Mouse (Mus musculus): ENCODE measurements around the gene Gm20498. TPM values are rescaled to one million over a fixed set of nuclear protein-coding genes. Genes with fewer than 3 reads are reported as not detected.

The Gm20498 gene
- polyA plus RNA-seq, 1 experiment from 2014 or later = 29.6 TPM

- no peak overlapping the region for H3K27ac ChIP-seq (replicated peaks; ENCODE audit: low read depth, low read length)
- no peaks in the 10 kb centered on the region for H3K4me1 ChIP-seq (ENCODE audit: control insufficient read depth, insufficient read depth, low read length)
- no peaks in the 10 kb centered on the region for H3K9me3 ChIP-seq (replicated peaks; ENCODE audit: control insufficient read depth, low read length)
- H3K27me3 ChIP-seq (ENCODE audit: control insufficient read depth, insufficient read depth, low read length) = peaks cover 6% of the 10 kb centered on the region; the same call in 1 of the 2 replicates
- peak; percentile 77 for ATAC-seq (replicated peaks; ENCODE audit: insufficient number of reproducible peaks, low FRiP score, low TSS enrichment, low read depth)
- WGBS = under 1% methylated on average over 49 of the region's 54 CpGs
- H3K36me3 ChIP-seq (replicated peaks; ENCODE audit: control insufficient read depth, insufficient read depth, low read depth, low read length) = no peaks in the 10 kb centered on the region
- peak overlapping the region; percentile 97 for H3K4me2 ChIP-seq (ENCODE audit: low read depth, low read length)
- peak; percentile 74 for DNase-seq (ENCODE audit: low spot score)
- peak overlapping the region; percentile 55 for H3K4me3 ChIP-seq (ENCODE audit: low read depth, low read length)
- H3K9ac ChIP-seq (replicated peaks; ENCODE audit: low read length) = peak overlapping the region; percentile 62
These were observed 200.5 kb downstream of the Gm20498 start for GRCm38 (mm10) chr12:81331937-81332874.

GRCm38 (mm10) chr12:81331046-81331638, 201.6 kb downstream of the Gm20498 start:
- Histone ChIP-seq H3K4me3 (ENCODE audit: low read depth, low read length) (no peak overlapping the region), H3K27me3 (ENCODE audit: control insufficient read depth, insufficient read depth, low read length) (peaks cover 6% of the 10 kb centered on the region; the same call in 1 of the 2 replicates), H3K9ac (replicated peaks; ENCODE audit: low read length) (no peak overlapping the region), H3K4me1 (ENCODE audit: control insufficient read depth, insufficient read depth, low read length) (no peaks in the 10 kb centered on the region), H3K4me2 (ENCODE audit: low read depth, low read length) (peak overlapping the region; percentile 97; the same call in 1 of the 2 replicates), H3K27ac (replicated peaks; ENCODE audit: low read depth, low read length) (no peak overlapping the region), H3K36me3 (replicated peaks; ENCODE audit: control insufficient read depth, insufficient read depth, low read depth, low read length) (no peaks in the 10 kb centered on the region), H3K9me3 (replicated peaks; ENCODE audit: control insufficient read depth, low read length) (no peaks in the 10 kb centered on the region)
- 33% methylated on average over 5 of the region's 5 CpGs for WGBS
- DNase-seq (ENCODE audit: low spot score) (no peak), ATAC-seq (replicated peaks; ENCODE audit: insufficient number of reproducible peaks, low FRiP score, low TSS enrichment, low read depth) (no peak)

- WGBS = 85% methylated on average over 3 of the region's 3 CpGs
- ATAC-seq (replicated peaks; ENCODE audit: insufficient number of reproducible peaks, low FRiP score, low TSS enrichment, low read depth) = no peak
- no peaks in the 10 kb centered on the region for H3K4me1 ChIP-seq (ENCODE audit: control insufficient read depth, insufficient read depth, low read length)
- DNase-seq (ENCODE audit: low spot score) = no peak
- no peaks in the 10 kb centered on the region for H3K27me3 ChIP-seq (ENCODE audit: control insufficient read depth, insufficient read depth, low read length)
- no peaks in the 10 kb centered on the region for H3K9me3 ChIP-seq (replicated peaks; ENCODE audit: control insufficient read depth, low read length)
- no peak overlapping the region for H3K4me3 ChIP-seq (ENCODE audit: low read depth, low read length)
- no peak overlapping the region for H3K9ac ChIP-seq (replicated peaks; ENCODE audit: low read length)
- no peak overlapping the region for H3K27ac ChIP-seq (replicated peaks; ENCODE audit: low read depth, low read length)
- H3K36me3 ChIP-seq (replicated peaks; ENCODE audit: control insufficient read depth, insufficient read depth, low read depth, low read length) = no peaks in the 10 kb centered on the region
- H3K4me2 ChIP-seq (ENCODE audit: low read depth, low read length) = no peak overlapping the region
These were observed 207.7 kb downstream of the Gm20498 start for GRCm38 (mm10) chr12:81324991-81325390.

GRCm38 (mm10) chr12:81324116-81324515, 208.6 kb downstream of the Gm20498 start:
- Histone ChIP-seq H3K27me3 (ENCODE audit: control insufficient read depth, insufficient read depth, low read length) (no peaks in the 10 kb centered on the region), H3K27ac (replicated peaks; ENCODE audit: low read depth, low read length) (no peak overlapping the region), H3K4me3 (ENCODE audit: low read depth, low read length) (no peak overlapping the region), H3K4me1 (ENCODE audit: control insufficient read depth, insufficient read depth, low read length) (no peaks in the 10 kb centered on the region), H3K36me3 (replicated peaks; ENCODE audit: control insufficient read depth, insufficient read depth, low read depth, low read length) (no peaks in the 10 kb centered on the region), H3K9me3 (replicated peaks; ENCODE audit: control insufficient read depth, low read length) (no peaks in the 10 kb centered on the region), H3K9ac (replicated peaks; ENCODE audit: low read length) (no peak overlapping the region), H3K4me2 (ENCODE audit: low read depth, low read length) (no peak overlapping the region)
- DNase-seq (ENCODE audit: low spot score) (no peak), ATAC-seq (replicated peaks; ENCODE audit: insufficient number of reproducible peaks, low FRiP score, low TSS enrichment, low read depth) (no peak)
- 88% methylated on average over 3 of the region's 3 CpGs for WGBS

GRCm38 (mm10) chr12:81321021-81321420, 211.7 kb downstream of the Gm20498 start:
- Histone ChIP-seq H3K4me3 (ENCODE audit: low read depth, low read length) (no peak overlapping the region), H3K27ac (replicated peaks; ENCODE audit: low read depth, low read length) (no peak overlapping the region), H3K27me3 (ENCODE audit: control insufficient read depth, insufficient read depth, low read length) (no peaks in the 10 kb centered on the region), H3K4me2 (ENCODE audit: low read depth, low read length) (no peak overlapping the region), H3K9ac (replicated peaks; ENCODE audit: low read length) (no peak overlapping the region), H3K9me3 (replicated peaks; ENCODE audit: control insufficient read depth, low read length) (no peaks in the 10 kb centered on the region), H3K36me3 (replicated peaks; ENCODE audit: control insufficient read depth, insufficient read depth, low read depth, low read length) (no peaks in the 10 kb centered on the region), H3K4me1 (ENCODE audit: control insufficient read depth, insufficient read depth, low read length) (no peaks in the 10 kb centered on the region)
- no peak for ATAC-seq (replicated peaks; ENCODE audit: insufficient number of reproducible peaks, low FRiP score, low TSS enrichment, low read depth)
- 74% methylated on average over 1 of the region's 1 CpGs for WGBS
- peak; percentile 28 for DNase-seq (ENCODE audit: low spot score)

GRCm38 (mm10) chr12:81317811-81318210, 214.9 kb downstream of the Gm20498 start:
- no peak overlapping the region for H3K4me2 ChIP-seq (ENCODE audit: low read depth, low read length)
- DNase-seq (ENCODE audit: low spot score) = no peak
- no peak overlapping the region for H3K27ac ChIP-seq (replicated peaks; ENCODE audit: low read depth, low read length)
- no peak overlapping the region for H3K4me3 ChIP-seq (ENCODE audit: low read depth, low read length)
- 9% methylated on average over 2 of the region's 2 CpGs for WGBS
- no peak overlapping the region for H3K9ac ChIP-seq (replicated peaks; ENCODE audit: low read length)
- H3K27me3 ChIP-seq (ENCODE audit: control insufficient read depth, insufficient read depth, low read length) = no peaks in the 10 kb centered on the region
- H3K36me3 ChIP-seq (replicated peaks; ENCODE audit: control insufficient read depth, insufficient read depth, low read depth, low read length) = no peaks in the 10 kb centered on the region
- H3K4me1 ChIP-seq (ENCODE audit: control insufficient read depth, insufficient read depth, low read length) = no peaks in the 10 kb centered on the region
- ATAC-seq (replicated peaks; ENCODE audit: insufficient number of reproducible peaks, low FRiP score, low TSS enrichment, low read depth) = no peak
- H3K9me3 ChIP-seq (replicated peaks; ENCODE audit: control insufficient read depth, low read length) = no peaks in the 10 kb centered on the region

GRCm38 (mm10) chr12:81315953-81316352, 216.8 kb downstream of the Gm20498 start:
- Histone ChIP-seq H3K4me3 (ENCODE audit: low read depth, low read length) (no peak overlapping the region), H3K27ac (replicated peaks; ENCODE audit: low read depth, low read length) (no peak overlapping the region), H3K9me3 (replicated peaks; ENCODE audit: control insufficient read depth, low read length) (no peaks in the 10 kb centered on the region), H3K36me3 (replicated peaks; ENCODE audit: control insufficient read depth, insufficient read depth, low read depth, low read length) (no peaks in the 10 kb centered on the region), H3K9ac (replicated peaks; ENCODE audit: low read length) (no peak overlapping the region), H3K4me1 (ENCODE audit: control insufficient read depth, insufficient read depth, low read length) (no peaks in the 10 kb centered on the region), H3K27me3 (ENCODE audit: control insufficient read depth, insufficient read depth, low read length) (no peaks in the 10 kb centered on the region), H3K4me2 (ENCODE audit: low read depth, low read length) (no peak overlapping the region)
- 90% methylated on average over 5 of the region's 5 CpGs for WGBS
- DNase-seq (ENCODE audit: low spot score) (no peak), ATAC-seq (replicated peaks; ENCODE audit: insufficient number of reproducible peaks, low FRiP score, low TSS enrichment, low read depth) (no peak)

Data from embryonic facial prominence, embryonic 11.5 days (tissue).